Mouse (Mus musculus) lung, adult 2 months (tissue): Measurements from ENCODE around the gene Dync1h1.

Experiments
- CTCF ChIP-seq: fragments of 200-500 bp; IDR thresholded peaks from 2 replicates; pipeline ENCODE4 v1.5.1; 2011; ENCODE audit warnings: mild to moderate bottlenecking, low read length, control low read depth; ENCODE audit not compliant: insufficient read depth
- POLR2A ChIP-seq: fragments of 200-500 bp; IDR thresholded peaks from 2 replicates; pipeline ENCODE4 v1.6.1; 2011; ENCODE audit warnings: low read depth, mild to moderate bottlenecking, control low read depth, low read length, borderline replicate concordance; ENCODE audit errors: extremely low read depth

- TF ChIP-seq CTCF (no peak), POLR2A (no peak)
These were observed 106.2 kb downstream of the Dync1h1 start for GRCm38 (mm10) chr12:110707451-110707850.
